In genomic region chr2:167271121-167271521, GRCm38 (mm10) we compare ENCODE assay signal across 12 mouse cellular contexts. TPM values are rescaled to one million over a fixed set of nuclear protein-coding genes. Genes with fewer than 3 reads are reported as not detected.
A peak's percentile ranks its signal among the peaks of the same experiment; 100 is the strongest.
DNase-seq lines count a peak whose midpoint lies in the region; ATAC-seq and TF ChIP-seq lines count a peak whose summit lies in the region.
"Had no signal": no experiment of that assay in that cellular context is flagged by ENCODE, and none has a peak within 500 bp of the region (broad histone marks: within the 10 kb centered on the region; RNA-seq: fewer than 3 reads in every experiment).

No protein-coding gene starts in this region.

- ATAC-seq in frontal cortex, adult (ENCODE audit: low TSS enrichment): no peak
- ATAC-seq in neural tube, embryonic 15.5 days (ENCODE audit: low FRiP score): no peak
- no peak for ATAC-seq in megakaryocyte, adult 5-6 weeks (ENCODE audit: poor library complexity, severe bottlenecking)

- no peaks in the 10 kb centered on the region for H3K36me3 ChIP-seq in neural tube, embryonic 15.5 days
- H3K36me3 ChIP-seq: embryonic facial prominence, embryonic 15.5 days had no signal

- peak; percentile 1 to 2 for DNase-seq in frontal cortex, postnatal 14 days (ENCODE audit: low spot score in 2 of 2)
- DNase-seq in lung, postnatal 14 days: peak; percentile 9
- no peak for DNase-seq in lung, adult 2 months
- DNase-seq in heart, adult 9 months (ENCODE audit: low spot score in 2 of 2): peak; percentile 76 to 81
- peak; percentile 8 for DNase-seq in urinary bladder, postnatal 10 days (ENCODE audit: low spot score)
- DNase-seq: cerebellum, adult 11 months; left cerebral cortex, postnatal 4 days had no signal

- no peak for TF ChIP-seq POLR2A in lung, adult 2 months (IDR thresholded peaks at IDR 0.05; ENCODE audit: borderline replicate concordance, extremely low read depth, low read depth, low read length)

- no peaks in the 10 kb centered on the region for H3K9me3 ChIP-seq in neural tube, embryonic 15.5 days (replicated peaks)
- H3K9me3 ChIP-seq: embryonic facial prominence, embryonic 15.5 days had no signal

- no peaks in the 10 kb centered on the region for H3K27me3 ChIP-seq in neural tube, embryonic 15.5 days (replicated peaks)
- H3K27me3 ChIP-seq: embryonic facial prominence, embryonic 15.5 days had no signal

- H3K9ac ChIP-seq in neural tube, embryonic 15.5 days (replicated peaks): no peak overlapping the region
- H3K9ac ChIP-seq: embryonic facial prominence, embryonic 15.5 days had no signal

- no peak for TF ChIP-seq CTCF in lung, adult 2 months (IDR thresholded peaks at IDR 0.05; ENCODE audit: insufficient read depth, low read length)

- no peak overlapping the region for H3K4me2 ChIP-seq in neural tube, embryonic 15.5 days
- H3K4me2 ChIP-seq: embryonic facial prominence, embryonic 15.5 days had no signal

- H3K27ac ChIP-seq in neural tube, embryonic 15.5 days (replicated peaks): no peak overlapping the region
- H3K27ac ChIP-seq: embryonic facial prominence, embryonic 15.5 days; kidney, postnatal 0 days had no signal

- H3K4me3 ChIP-seq in lung, adult 2 months (replicated peaks; ENCODE audit: extremely low read depth, low read depth, low read length): no peak overlapping the region
- no peak overlapping the region for H3K4me3 ChIP-seq in neural tube, embryonic 15.5 days (replicated peaks)
- H3K4me3 ChIP-seq: embryonic facial prominence, embryonic 15.5 days had no signal

- WGBS in lung, adult 2 months: 30% methylated on average over 9 of the region's 9 CpGs
- 88% methylated on average over 9 of the region's 9 CpGs for WGBS in neural tube, embryonic 15.5 days

- no peaks in the 10 kb centered on the region for H3K4me1 ChIP-seq in lung, adult 2 months (ENCODE audit: control insufficient read depth, insufficient read depth, low read length)
- H3K4me1 ChIP-seq in neural tube, embryonic 15.5 days: no peaks in the 10 kb centered on the region
- H3K4me1 ChIP-seq: embryonic facial prominence, embryonic 15.5 days had no signal

RNA-seq across cellular contexts. Expression of gene Ptgis, which starts 30.7 kb away (rescaled TPM):
- 105 and 162 TPM in 2 replicates for polyA plus RNA-seq in lung, adult 2 months (2012; rRNA removed)
- polyA plus RNA-seq in neural tube, embryonic 15.5 days (2015; fragmentation: Nextera tagmentation; extraction: Ambion mirVana): 5.6 and 6.7 TPM in 2 replicates
- not detected in 2 replicates for total RNA-seq in megakaryocyte, adult 5-6 weeks (2015)
- not detected in 2 replicates for total RNA-seq in megakaryocyte, adult 5-6 weeks (2017)

Comparison
In these comparisons a context has a peak if more than half of its experiments do, and no peak if none do; other contexts are left out.
1. RNA of gene Ptgis, which starts 30.7 kb away (polyA plus RNA-seq): 105 to 162 TPM in lung, adult 2 months; 5.6 to 6.7 TPM in neural tube, embryonic 15.5 days; every median in the first group is over 10 times any median in the second.